Mouse (Mus musculus): Measurements from ENCODE around the gene Gipc2.

DNA sequence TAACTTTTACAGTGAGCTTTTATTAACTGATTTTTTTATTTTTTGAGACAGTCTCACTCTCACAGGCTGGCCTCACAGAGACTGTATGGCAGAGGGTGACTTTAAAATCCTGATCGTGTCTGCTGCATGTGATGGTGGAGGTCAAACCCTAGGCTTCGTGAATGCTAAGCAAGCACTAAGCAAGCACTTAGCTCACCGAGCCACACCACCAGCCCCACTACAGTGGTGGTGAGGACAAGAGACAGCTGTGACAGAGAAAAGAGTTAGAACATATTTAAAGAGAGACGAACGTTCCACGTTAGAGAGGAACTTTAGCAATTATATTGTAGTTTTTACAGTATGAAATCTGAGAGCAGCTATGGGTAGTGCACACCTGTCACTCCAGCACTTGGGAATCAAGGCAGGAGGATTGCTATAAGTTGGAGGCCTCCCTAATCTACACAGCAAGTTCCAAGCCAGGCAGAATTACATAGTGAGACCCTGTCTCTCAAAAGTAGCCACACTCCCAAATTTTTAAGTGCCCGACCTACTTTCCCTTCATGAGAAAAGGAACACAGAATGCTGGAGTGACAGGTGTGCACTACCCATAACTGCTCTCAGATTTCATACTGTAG lies 6.4 kb upstream of the Gipc2 start:
- no peak for TF ChIP-seq CTCF (IDR thresholded peaks at IDR 0.05; ENCODE audit: borderline replicate concordance, insufficient read depth, low read depth, low read length)
- no peak for TF ChIP-seq POLR2A (IDR thresholded peaks at IDR 0.05; ENCODE audit: borderline replicate concordance, insufficient read depth, low read length)

All from cerebellum, adult 2 months (tissue).